Mouse (Mus musculus) limb, embryonic 11.5 days (tissue): Measurements from ENCODE around the gene Cldn7. TPM values are rescaled to one million over a fixed set of nuclear protein-coding genes. Genes with fewer than 3 reads are reported as not detected.
"Not testable (repeated sequence)": the region's sequence is repeated elsewhere in the genome, so short reads cannot be mapped to it uniquely, and the experiment has no call there.

Experiments
- ATAC-seq: fragments of 200-750 bp; cut with Nextera tagmentation; 2 replicates; pipeline ENCODE4 v1.8.0; 2017; ENCODE audit warnings: low read depth; ENCODE audit not compliant: insufficient number of reproducible peaks, low FRiP score, low TSS enrichment
- DNase-seq: peaks from one replicate; pipeline ENCODE4 v3.0.0-alpha.2; 2015; ENCODE audit warnings: low spot score
- H3K27ac ChIP-seq: fragments of 300-500 bp; sonication (generic); replicated peaks from 2 replicates; pipeline ENCODE4 v1.5.1; 2014; ENCODE audit warnings: low read depth, mild to moderate bottlenecking, low read length
- H3K27me3 ChIP-seq: fragments of 300-500 bp; sonication (generic); 2 replicates; pipeline ENCODE4 v1.6.1; 2014; ENCODE audit warnings: mild to moderate bottlenecking, low read length, mixed read lengths; ENCODE audit not compliant: control insufficient read depth, insufficient read depth
- H3K36me3 ChIP-seq: fragments of 300-500 bp; sonication (generic); 2 replicates; pipeline ENCODE4 v1.6.1; 2014; ENCODE audit warnings: mild to moderate bottlenecking, low read length, moderate library complexity, mixed read lengths; ENCODE audit not compliant: control insufficient read depth, insufficient read depth
- H3K4me1 ChIP-seq: fragments of 300-500 bp; sonication (generic); 2 replicates; pipeline ENCODE4 v1.6.1; 2014; ENCODE audit warnings: low read length, mixed read lengths; ENCODE audit not compliant: control insufficient read depth, insufficient read depth
- H3K4me2 ChIP-seq: fragments of 300-500 bp; sonication (generic); 2 replicates; pipeline ENCODE4 v1.6.1; 2014; ENCODE audit warnings: low read depth, mild to moderate bottlenecking, moderate library complexity; ENCODE audit not compliant: severe bottlenecking
- H3K4me3 ChIP-seq: fragments of 300-500 bp; sonication (generic); 2 replicates; pipeline ENCODE4 v1.5.1; 2014; ENCODE audit warnings: low read depth, low read length
- H3K9ac ChIP-seq: fragments of 300-500 bp; sonication (generic); 2 replicates; pipeline ENCODE4 v1.6.1; 2014; ENCODE audit warnings: mild to moderate bottlenecking, low read length
- H3K9me3 ChIP-seq: fragments of 300-500 bp; sonication (generic); 2 replicates; pipeline ENCODE4 v1.6.1; 2016; ENCODE audit warnings: low read length; ENCODE audit not compliant: control insufficient read depth
- WGBS: fragments of 180-500 bp; shearing (Covaris S2); extraction: QIAGEN DNeasy Blood & Tissue Kit; methylation state at CpG from one replicate; pipeline ENCODE4 v1.1.7; 2014; 5-methylcytosine and 5-hydroxymethylcytosine counted together
- polyA plus RNA-seq: library from polyadenylated mRNA; unstranded; fragments of >200 nt; fragmentation: Nextera tagmentation; extraction: Ambion mirVana; gene quantifications from 2 replicates; pipeline ENCODE4 v1.2.1, GENCODE M21; 2014

Cldn7 gene
- polyA plus RNA-seq, 1 experiment from 2014 or later: 13.2 TPM

DNA sequence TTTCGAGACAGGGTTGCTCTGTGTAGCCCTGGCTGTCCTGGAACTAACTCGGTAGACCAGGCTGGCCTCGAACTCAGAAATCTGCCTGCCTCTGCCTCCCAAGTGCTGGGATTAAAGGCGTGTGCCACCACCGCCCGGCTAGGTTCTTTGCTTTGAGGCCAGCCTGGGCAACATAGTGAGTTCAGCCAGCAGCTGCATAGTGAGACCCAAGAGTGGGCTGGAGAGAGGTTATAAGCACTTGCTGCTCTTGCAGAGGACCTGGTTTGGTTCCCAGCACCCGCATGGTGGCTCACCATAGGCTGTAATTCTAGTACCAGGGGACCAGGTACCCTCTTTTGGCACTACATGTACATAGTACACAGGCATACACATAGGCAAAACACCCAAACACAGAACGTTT lies 34.4 kb upstream of the Cldn7 start:
- not testable (repeated sequence) for H3K27me3 ChIP-seq, H3K4me2 ChIP-seq, DNase-seq, H3K4me3 ChIP-seq, H3K36me3 ChIP-seq, H3K27ac ChIP-seq, ATAC-seq, H3K9ac ChIP-seq, H3K9me3 ChIP-seq, H3K4me1 ChIP-seq
- WGBS: 89% methylated on average over 8 of the region's 8 CpGs

DNA sequence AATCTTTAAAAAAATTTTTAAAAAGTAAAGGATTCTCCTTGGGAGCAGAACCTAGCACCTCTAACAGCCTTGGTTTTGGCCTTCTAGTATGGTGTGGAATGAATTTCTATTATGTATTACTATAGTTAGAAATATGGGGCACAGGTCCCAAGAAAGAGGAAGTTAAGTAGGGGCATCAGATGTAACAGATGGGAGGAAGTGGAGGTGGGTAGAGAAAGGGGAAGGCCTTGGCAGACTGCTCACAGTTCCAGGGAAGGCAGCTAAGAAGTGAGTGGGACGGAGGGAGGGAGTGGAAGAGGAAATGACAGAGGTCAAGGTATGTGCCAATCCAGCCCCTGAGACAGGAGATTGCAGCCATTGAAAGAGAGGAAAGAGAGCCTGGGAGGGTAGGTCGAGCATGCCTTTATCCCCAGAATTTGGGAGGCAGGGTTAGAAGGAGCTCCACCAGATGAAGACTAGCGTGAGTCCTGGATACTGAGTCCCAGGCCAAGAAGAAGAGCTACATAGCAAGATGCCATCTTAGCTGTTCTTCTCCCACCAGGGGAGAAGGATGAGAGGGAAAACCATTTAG lies 33.5 kb upstream of the Cldn7 start:
- H3K9ac ChIP-seq: no peak overlapping the region
- WGBS: 77% methylated on average over 3 of the region's 3 CpGs
- no peaks in the 10 kb centered on the region for H3K27me3 ChIP-seq
- no peak overlapping the region for H3K4me2 ChIP-seq
- no peaks in the 10 kb centered on the region for H3K36me3 ChIP-seq
- ATAC-seq: no peak
- no peaks in the 10 kb centered on the region for H3K9me3 ChIP-seq
- H3K4me1 ChIP-seq: peaks cover 9% of the 10 kb centered on the region; the same call in 1 of the 2 replicates
- DNase-seq: no peak
- H3K4me3 ChIP-seq: no peak overlapping the region
- H3K27ac ChIP-seq: no peak overlapping the region

- ATAC-seq: no peak
- no peak for DNase-seq
- Histone ChIP-seq H3K36me3 (no peaks in the 10 kb centered on the region), H3K9ac (no peak overlapping the region), H3K4me3 (no peak overlapping the region), H3K4me2 (no peak overlapping the region), H3K9me3 (no peaks in the 10 kb centered on the region), H3K4me1 (peaks cover 16% of the 10 kb centered on the region), H3K27me3 (peaks cover 1% of the 10 kb centered on the region; the same call in 1 of the 2 replicates), H3K27ac (no peak overlapping the region)
- 77% methylated on average over 8 of the region's 8 CpGs for WGBS
These were observed 32.8 kb upstream of the Cldn7 start for GRCm38 (mm10) chr11:69931769-69932168.

GRCm38 (mm10) chr11:69932254-69932653 lies 32.3 kb upstream of the Cldn7 start:
- peaks cover 4% of the 10 kb centered on the region; the same call in 1 of the 2 replicates for H3K27me3 ChIP-seq

GRCm38 (mm10) chr11:69933066-69933465 lies 31.5 kb upstream of the Cldn7 start:
- no peak for ATAC-seq
- H3K9ac ChIP-seq: no peak overlapping the region
- H3K27me3 ChIP-seq: peaks cover 8% of the 10 kb centered on the region
- 82% methylated on average over 4 of the region's 4 CpGs for WGBS
- H3K4me1 ChIP-seq: peaks cover 22% of the 10 kb centered on the region
- H3K4me3 ChIP-seq: no peak overlapping the region
- no peaks in the 10 kb centered on the region for H3K9me3 ChIP-seq
- H3K27ac ChIP-seq: no peak overlapping the region
- H3K4me2 ChIP-seq: no peak overlapping the region
- H3K36me3 ChIP-seq: no peaks in the 10 kb centered on the region
- no peak for DNase-seq

More at GRCm38 (mm10) chr11:69932254-69932653, 32.3 kb upstream of the Cldn7 start:
- no peak for DNase-seq
- H3K9ac ChIP-seq: no peak overlapping the region
- H3K4me3 ChIP-seq: no peak overlapping the region
- WGBS: 37% methylated on average over 3 of the region's 3 CpGs
- no peak overlapping the region for H3K27ac ChIP-seq
- H3K36me3 ChIP-seq: no peaks in the 10 kb centered on the region
- H3K4me1 ChIP-seq: peaks cover 20% of the 10 kb centered on the region
- ATAC-seq: no peak
- H3K4me2 ChIP-seq: no peak overlapping the region
- H3K9me3 ChIP-seq: no peaks in the 10 kb centered on the region

- peaks cover 30% of the 10 kb centered on the region for H3K4me1 ChIP-seq
- under 1% methylated on average over 18 of the region's 18 CpGs for WGBS
These were observed 30.4 kb upstream of the Cldn7 start for GRCm38 (mm10) chr11:69934169-69934568.

GRCm38 (mm10) chr11:69934681-69935080 lies 29.9 kb upstream of the Cldn7 start:
- 24% methylated on average over 6 of the region's 6 CpGs for WGBS
- Histone ChIP-seq H3K4me1 (peaks cover 30% of the 10 kb centered on the region), H3K4me2 (peak overlapping the region; percentile 99)

More at GRCm38 (mm10) chr11:69934169-69934568, 30.4 kb upstream of the Cldn7 start:
- peaks cover 8% of the 10 kb centered on the region for H3K27me3 ChIP-seq
- no peaks in the 10 kb centered on the region for H3K36me3 ChIP-seq
- ATAC-seq (no peak), DNase-seq (peak; percentile 99)
- no peaks in the 10 kb centered on the region for H3K9me3 ChIP-seq
- H3K9ac ChIP-seq: peak overlapping the region; percentile 27; the same call in 1 of the 2 replicates
- H3K4me2 ChIP-seq: peak overlapping the region; percentile 34
- H3K4me3 ChIP-seq: peak overlapping the region; percentile 3; the same call in 1 of the 2 replicates
- H3K27ac ChIP-seq: no peak overlapping the region

DNA sequence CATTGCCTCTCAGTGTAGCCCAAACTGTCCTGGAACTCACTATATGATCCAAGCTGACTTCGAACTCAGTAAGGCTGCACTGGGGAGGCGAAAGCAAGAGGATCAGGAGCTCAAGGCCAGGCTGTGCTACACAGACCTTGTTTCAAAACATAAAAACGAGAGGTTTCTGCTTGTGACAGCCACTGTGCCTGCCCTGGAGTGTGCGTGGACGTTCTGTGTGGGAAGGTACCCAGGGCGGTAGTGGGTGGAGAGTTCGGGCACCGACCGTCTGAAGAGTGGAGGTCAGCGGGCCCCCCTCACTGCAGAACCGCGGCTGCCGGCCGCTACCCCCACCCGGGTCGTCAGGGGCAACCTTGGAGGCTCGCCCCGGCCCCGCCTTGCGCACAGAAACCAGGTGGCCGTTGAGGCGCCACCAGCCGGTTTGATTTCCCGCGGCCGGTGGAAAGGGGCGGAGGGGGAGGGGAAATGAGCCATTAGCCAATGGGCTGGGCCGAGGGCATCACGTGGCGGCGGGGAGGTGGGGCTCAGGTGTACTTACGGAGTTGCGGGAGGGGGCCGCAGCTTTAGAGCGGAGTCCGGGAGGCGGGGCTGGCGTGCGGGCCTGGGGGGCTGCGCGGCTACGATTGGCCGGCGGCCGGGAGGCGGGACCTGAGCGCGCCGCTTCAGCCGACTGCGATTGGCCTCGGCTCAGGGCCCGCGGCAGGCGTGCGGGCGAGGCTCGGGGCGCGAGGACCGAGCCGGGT lies 29.3 kb upstream of the Cldn7 start, which contains the start of gene Ybx2:
Gene Ybx2, plus strand, starts transcription at position 660 of the 743 bp plus-strand sequence.
- Histone ChIP-seq H3K36me3 (no peaks in the 10 kb centered on the region), H3K27ac (no peak within 1 kb of the TSS), H3K9me3 (no peaks in the 10 kb centered on the region), H3K27me3 (peaks cover 8% of the 10 kb centered on the region), H3K4me1 (peaks cover 30% of the 10 kb centered on the region), H3K4me2 (peak within 1 kb of the TSS; percentile 99), H3K9ac (peak within 1 kb of the TSS; percentile 74), H3K4me3 (peak within 1 kb of the TSS; percentile 47)
- 2% methylated on average over 39 of the region's 62 CpGs for WGBS
- peak; percentile 91 for ATAC-seq
- peak; percentile 97 for DNase-seq

More at GRCm38 (mm10) chr11:69934681-69935080, 29.9 kb upstream of the Cldn7 start:
- H3K9me3 ChIP-seq: no peaks in the 10 kb centered on the region
- 0 out of 2 replicates have a peak overlapping the region, but pooled peaks have one; percentile 27 for H3K9ac ChIP-seq
- H3K4me3 ChIP-seq: peak overlapping the region; percentile 3; the same call in 1 of the 2 replicates
- DNase-seq (no peak), ATAC-seq (no peak)
- no peak overlapping the region for H3K27ac ChIP-seq
- no peaks in the 10 kb centered on the region for H3K36me3 ChIP-seq
- peaks cover 8% of the 10 kb centered on the region for H3K27me3 ChIP-seq
